Mouse (Mus musculus) limb, embryonic 15.5 days (tissue): ENCODE data around the gene Cwc22. TPM values are rescaled to one million over a fixed set of nuclear protein-coding genes. Genes with fewer than 3 reads are reported as not detected.

Source experiments
- ATAC-seq: fragments of 200-750 bp; cut with Nextera tagmentation; 2 replicates; pipeline ENCODE4 v1.8.0; 2017; ENCODE audit warnings: low read depth, moderate TSS enrichment; ENCODE audit not compliant: insufficient number of reproducible peaks, low FRiP score, low TSS enrichment
- H3K27ac ChIP-seq: fragments of 300-500 bp; sonication (generic); 2 replicates; pipeline ENCODE4 v1.5.1; 2015; ENCODE audit warnings: moderate library complexity, mild to moderate bottlenecking, inconsistent platforms
- H3K27me3 ChIP-seq: fragments of 300-500 bp; sonication (generic); 2 replicates; pipeline ENCODE4 v1.6.1; 2015; ENCODE audit warnings: inconsistent platforms
- H3K36me3 ChIP-seq: fragments of 300-500 bp; sonication (generic); 2 replicates; pipeline ENCODE4 v1.6.1; 2015; ENCODE audit warnings: inconsistent platforms
- H3K4me1 ChIP-seq: fragments of 300-500 bp; sonication (generic); 2 replicates; pipeline ENCODE4 v1.6.1; 2015; ENCODE audit warnings: inconsistent platforms
- H3K4me2 ChIP-seq: fragments of 300-500 bp; sonication (generic); 2 replicates; pipeline ENCODE4 v1.6.1; 2015; ENCODE audit warnings: mild to moderate bottlenecking, inconsistent platforms
- H3K4me3 ChIP-seq: fragments of 300-500 bp; sonication (generic); 2 replicates; pipeline ENCODE4 v1.5.1; 2015; ENCODE audit warnings: mild to moderate bottlenecking, inconsistent platforms
- H3K9ac ChIP-seq: fragments of 300-500 bp; sonication (generic); 2 replicates; pipeline ENCODE4 v1.6.1; 2015; ENCODE audit warnings: inconsistent platforms
- H3K9me3 ChIP-seq: fragments of 300-500 bp; sonication (generic); 2 replicates; pipeline ENCODE4 v1.6.1; 2016; ENCODE audit warnings: inconsistent platforms
- WGBS: fragments of 180-500 bp; shearing (Covaris S2); methylation state at CpG from one replicate; pipeline ENCODE4 v1.1.7; 2015; 5-methylcytosine and 5-hydroxymethylcytosine counted together
- polyA plus RNA-seq: library from polyadenylated mRNA; unstranded; fragments of >200 nt; fragmentation: Nextera tagmentation; extraction: Ambion mirVana; gene quantifications from 2 replicates; pipeline ENCODE4 v1.2.1, GENCODE M21; 2015

Gene Cwc22
- polyA plus RNA-seq, 1 experiment from 2014 or later = 30.9 TPM

- no peak overlapping the region for H3K9ac ChIP-seq
- no peak overlapping the region for H3K4me3 ChIP-seq
- H3K4me1 ChIP-seq = no peaks in the 10 kb centered on the region
- no peak overlapping the region for H3K4me2 ChIP-seq
- ATAC-seq = no peak
- H3K27me3 ChIP-seq = no peaks in the 10 kb centered on the region
- 43% methylated on average over 6 of the region's 6 CpGs for WGBS
- no peaks in the 10 kb centered on the region for H3K36me3 ChIP-seq
- H3K27ac ChIP-seq = no peak overlapping the region
- no peaks in the 10 kb centered on the region for H3K9me3 ChIP-seq
Observed at GRCm38 (mm10) chr2:77841464-77841863, 104.7 kb downstream of the Cwc22 start.

GRCm38 (mm10) chr2:77839587-77839986, 106.6 kb downstream of the Cwc22 start:
- Histone ChIP-seq H3K36me3 (no peaks in the 10 kb centered on the region), H3K9ac (no peak overlapping the region), H3K4me2 (no peak overlapping the region), H3K4me3 (no peak overlapping the region), H3K27me3 (no peaks in the 10 kb centered on the region), H3K27ac (no peak overlapping the region), H3K4me1 (no peaks in the 10 kb centered on the region), H3K9me3 (no peaks in the 10 kb centered on the region)
- no peak for ATAC-seq
- 84% methylated on average over 17 of the region's 17 CpGs for WGBS

GRCm38 (mm10) chr2:77838688-77839087, 107.5 kb downstream of the Cwc22 start:
- no peak overlapping the region for H3K4me2 ChIP-seq
- H3K9me3 ChIP-seq = no peaks in the 10 kb centered on the region
- no peaks in the 10 kb centered on the region for H3K4me1 ChIP-seq
- H3K27ac ChIP-seq = no peak overlapping the region
- H3K4me3 ChIP-seq = no peak overlapping the region
- H3K9ac ChIP-seq = no peak overlapping the region
- ATAC-seq = no peak
- 85% methylated on average over 1 of the region's 1 CpGs for WGBS
- no peaks in the 10 kb centered on the region for H3K36me3 ChIP-seq
- H3K27me3 ChIP-seq = no peaks in the 10 kb centered on the region

GRCm38 (mm10) chr2:77835781-77836180, 110.4 kb downstream of the Cwc22 start:
- H3K4me3 ChIP-seq = no peak overlapping the region
- no peak overlapping the region for H3K9ac ChIP-seq
- H3K9me3 ChIP-seq = no peaks in the 10 kb centered on the region
- no peak overlapping the region for H3K27ac ChIP-seq
- 61% methylated on average over 3 of the region's 3 CpGs for WGBS
- H3K36me3 ChIP-seq = no peaks in the 10 kb centered on the region
- no peaks in the 10 kb centered on the region for H3K4me1 ChIP-seq
- H3K4me2 ChIP-seq = no peak overlapping the region
- H3K27me3 ChIP-seq = no peaks in the 10 kb centered on the region
- ATAC-seq = no peak

Other genes starting within 250 kb of the Cwc22 start
- gene Zfp385b, start 126.7 kb downstream of the Cwc22 start, polyA plus RNA-seq = 12.0 and 12.9 TPM in 2 replicates